Mouse (Mus musculus): Measurements from ENCODE around the gene Stk17b. TPM values are rescaled to one million over a fixed set of nuclear protein-coding genes. Genes with fewer than 3 reads are reported as not detected.
A peak's percentile ranks its signal among the peaks of the same experiment; 100 is the strongest.

Stk17b gene
- total and polyA plus RNA-seq, 3 experiments = 6.4 to 8.0 TPM; not detected in 1

GRCm38 (mm10) chr1:53808229-53808628 lies 23.2 kb upstream of the Stk17b start:
- H3K4me3 ChIP-seq (ENCODE audit: control insufficient read depth in 1 of 2, insufficient read depth in 1 of 2, low read depth in 2 of 2, low read length in 2 of 2) = no peak overlapping the region
- no peaks in the 10 kb centered on the region for H3K4me1 ChIP-seq (ENCODE audit: control insufficient read depth in 1 of 2, insufficient read depth in 2 of 2, low read length in 2 of 2)
- H3K27me3 ChIP-seq (ENCODE audit: control insufficient read depth in 1 of 2, insufficient read depth in 2 of 2, low read length in 2 of 2) = 0 out of 4 replicates have a peak, but pooled peaks cover 0 to 1% of the 10 kb centered on the region in 2 experiments
- H3K9me3 ChIP-seq (replicated peaks; ENCODE audit: insufficient read depth, low read length) = no peaks in the 10 kb centered on the region
- no peak for TF ChIP-seq CHD2 (IDR thresholded peaks at IDR 0.05; ENCODE audit: low read length)
- no peak for TF ChIP-seq ETS1 (IDR thresholded peaks at IDR 0.05; ENCODE audit: low read depth, low read length)
- no peak for TF ChIP-seq NELFE (IDR thresholded peaks at IDR 0.05; ENCODE audit: low read depth, low read length)
- no peak for TF ChIP-seq SMC3 (IDR thresholded peaks at IDR 0.05; ENCODE audit: low read depth, low read length)
- TF ChIP-seq BHLHE40 (IDR thresholded peaks at IDR 0.05; ENCODE audit: borderline replicate concordance, low read depth, low read length) = no peak
- TF ChIP-seq MEF2A (IDR thresholded peaks at IDR 0.05; ENCODE audit: extremely low read depth, insufficient replicate concordance, low read depth, low read length, poor library complexity, severe bottlenecking) = no peak
- no peaks in the 10 kb centered on the region for H3K36me3 ChIP-seq (ENCODE audit: control insufficient read depth in 1 of 2, insufficient read depth in 2 of 2, low read length in 2 of 2)
- H3K27ac ChIP-seq (ENCODE audit: control insufficient read depth, low read depth, low read length) = no peak overlapping the region
- DNase-seq (ENCODE audit: low read depth, low spot score) = no peak
- H3K9ac ChIP-seq (ENCODE audit: control insufficient read depth, low read depth, low read length, poor library complexity, severe bottlenecking) = no peak overlapping the region
- H3K79me2 ChIP-seq (ENCODE audit: control insufficient read depth, insufficient read depth, low read length, poor library complexity) = no peaks in the 10 kb centered on the region

- TF ChIP-seq GATA1 (IDR thresholded peaks at IDR 0.05; ENCODE audit: low read depth, low read length) (no peak), MXI1 (IDR thresholded peaks at IDR 0.05; ENCODE audit: low read depth, low read length) (no peak), JUND (IDR thresholded peaks at IDR 0.05; ENCODE audit: low read depth, low read length) (no peak), MAZ (IDR thresholded peaks at IDR 0.05; ENCODE audit: low read depth, low read length) (no peak), CTCF (IDR thresholded peaks at IDR 0.05 in 2 of 3, conservative IDR thresholded peaks at IDR 0.05 in 1 of 3; ENCODE audit: control insufficient read depth in 1 of 3, insufficient read depth in 1 of 3, low read depth in 2 of 3, low read length in 3 of 3, poor library complexity in 1 of 3, severe bottlenecking in 1 of 3) (no peak), RCOR1 (IDR thresholded peaks at IDR 0.05; ENCODE audit: low read depth, low read length) (no peak), ZKSCAN1 (IDR thresholded peaks at IDR 0.05; ENCODE audit: low read depth, low read length) (no peak), TCF12 (IDR thresholded peaks at IDR 0.05; ENCODE audit: low read depth, low read length) (no peak), SMC3 (IDR thresholded peaks at IDR 0.05; ENCODE audit: low read depth, low read length) (no peak), USF2 (IDR thresholded peaks at IDR 0.05; ENCODE audit: borderline replicate concordance in 1 of 2, insufficient read depth in 1 of 2, low read depth in 1 of 2, low read length in 2 of 2) (no peak), RAD21 (IDR thresholded peaks at IDR 0.05; ENCODE audit: low read depth, low read length) (no peak), POLR2AphosphoS2 (IDR thresholded peaks at IDR 0.05; ENCODE audit: low read length) (no peak), MYB (IDR thresholded peaks at IDR 0.05; ENCODE audit: low read depth, low read length) (no peak), GABPA (IDR thresholded peaks at IDR 0.05; ENCODE audit: low read depth, low read length) (no peak)
Observed at GRCm38 (mm10) chr1:53797811-53798210, 12.8 kb upstream of the Stk17b start.

More at GRCm38 (mm10) chr1:53797811-53798210, 12.8 kb upstream of the Stk17b start:
- H3K4me3 ChIP-seq (ENCODE audit: control insufficient read depth in 1 of 2, insufficient read depth in 1 of 2, low read depth in 2 of 2, low read length in 2 of 2) = no peak overlapping the region
- no peaks in the 10 kb centered on the region for H3K79me2 ChIP-seq (ENCODE audit: control insufficient read depth, insufficient read depth, low read length, poor library complexity)
- DNase-seq (ENCODE audit: low read depth, low spot score) = peak; percentile 40
- no peak overlapping the region for H3K27ac ChIP-seq (ENCODE audit: control insufficient read depth, low read depth, low read length)
- H3K9me3 ChIP-seq (replicated peaks; ENCODE audit: insufficient read depth, low read length) = no peaks in the 10 kb centered on the region
- H3K4me1 ChIP-seq (ENCODE audit: control insufficient read depth in 1 of 2, insufficient read depth in 2 of 2, low read length in 2 of 2) = peaks cover 7 to 11% of the 10 kb centered on the region in 2 experiments
- no peaks in the 10 kb centered on the region for H3K27me3 ChIP-seq (ENCODE audit: control insufficient read depth in 1 of 2, insufficient read depth in 2 of 2, low read length in 2 of 2)
- H3K9ac ChIP-seq (ENCODE audit: control insufficient read depth, low read depth, low read length, poor library complexity, severe bottlenecking) = no peak overlapping the region
- H3K36me3 ChIP-seq (ENCODE audit: control insufficient read depth in 1 of 2, insufficient read depth in 2 of 2, low read length in 2 of 2) = peaks cover 0 to 9% of the 10 kb centered on the region in 2 experiments; a peak in 2 of 4 replicates
